Mouse (Mus musculus) ovary, postnatal 14 days (tissue): ENCODE data around the gene Pofut2.
A peak's percentile ranks its signal among the peaks of the same experiment; 100 is the strongest.

Experiments used
- DNase-seq: peaks from one replicate; pipeline ENCODE4 v3.0.0; 2022; ENCODE audit warnings: low spot score

Pofut2 gene

GRCm38 (mm10) chr10:77258704-77259621, at the start of gene Pofut2:
TSS of gene Pofut2 (plus strand) at chr10:77259218.
- peak; percentile 89 for DNase-seq

DNA sequence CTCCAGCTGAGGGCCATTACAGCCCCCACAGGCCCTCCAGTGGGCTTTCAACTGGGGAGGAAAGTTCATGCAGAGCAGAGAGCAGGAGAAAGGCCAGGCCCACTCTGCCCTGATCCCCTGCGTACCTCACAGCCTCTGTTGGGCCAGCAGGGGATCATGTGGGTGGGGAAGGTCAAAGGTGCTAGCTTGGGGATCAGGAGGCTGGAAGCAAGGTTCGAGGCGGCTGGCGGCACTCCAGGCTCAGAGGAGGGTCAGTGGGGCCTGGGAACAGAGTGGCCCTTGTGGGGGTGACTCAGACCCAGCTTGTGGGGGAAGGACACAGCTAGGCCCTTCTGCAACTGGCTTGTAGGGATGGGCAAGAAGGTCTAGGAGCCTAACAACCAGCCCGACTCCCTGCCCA, 49.8 kb upstream of the Pofut2 start:
- no peak for DNase-seq

- no peak for DNase-seq
Measured at GRCm38 (mm10) chr10:77210666-77211065, 48.4 kb upstream of the Pofut2 start.

DNA sequence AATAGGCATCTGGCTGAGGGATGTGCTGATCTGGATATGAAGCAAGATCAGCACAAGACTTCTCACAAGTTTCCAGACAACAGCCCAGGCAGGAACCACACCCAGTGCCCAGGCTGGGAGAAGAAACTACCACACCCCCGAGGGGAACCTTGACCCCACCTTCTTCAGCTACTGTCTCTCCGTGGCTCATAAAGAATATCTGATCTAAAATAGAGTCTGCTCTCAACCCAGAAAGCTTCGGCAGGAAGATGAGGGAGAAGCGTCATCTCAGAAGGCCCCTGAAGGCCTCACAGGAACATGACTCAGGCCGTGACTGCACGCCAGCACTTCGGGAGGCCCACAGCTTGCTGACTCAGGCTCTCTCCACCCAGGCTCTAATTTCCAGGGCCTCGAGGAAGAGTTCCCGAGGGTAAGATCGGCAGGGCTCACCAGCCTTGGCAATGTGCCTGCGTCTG, 47.9 kb upstream of the Pofut2 start:
- DNase-seq: peak; percentile 29

DNA sequence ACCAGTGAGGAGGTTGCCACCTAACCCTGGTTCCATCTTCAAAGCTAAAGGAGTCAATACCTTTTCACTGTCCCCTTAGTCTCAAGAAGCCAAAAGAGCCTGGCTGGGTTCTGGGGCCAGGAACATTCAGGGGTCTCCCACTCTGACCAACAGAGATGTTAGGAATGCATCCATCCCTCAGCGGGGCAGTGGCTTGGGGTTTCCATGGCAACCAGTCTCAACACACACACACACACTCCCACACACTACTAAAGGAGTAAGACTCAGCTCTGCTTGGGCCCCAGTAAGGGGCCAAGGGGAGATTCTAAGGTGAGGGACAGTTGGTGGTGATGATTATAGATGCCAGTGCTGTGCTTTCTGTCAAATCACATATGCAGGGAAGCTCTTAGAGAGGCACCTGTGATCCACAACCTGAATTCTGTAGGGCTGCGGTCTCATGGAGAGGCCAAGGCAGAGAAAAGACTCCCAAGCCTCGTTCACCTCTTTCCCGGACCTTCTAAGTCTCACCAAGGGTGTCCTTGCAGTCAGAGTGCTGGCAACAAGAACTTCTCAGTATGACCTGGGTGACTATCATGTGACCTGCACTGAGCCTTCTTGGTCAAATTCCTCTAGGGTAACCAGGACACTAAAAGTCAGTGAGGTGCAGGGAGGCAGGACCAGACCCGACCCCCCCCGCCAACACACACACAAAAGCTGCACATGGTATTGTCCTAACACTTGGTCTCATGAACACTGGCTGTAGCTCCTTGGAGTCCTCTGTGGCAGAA, 46.5 kb upstream of the Pofut2 start:
- DNase-seq: no peak

- no peak for DNase-seq
Measured at GRCm38 (mm10) chr10:77213483-77213882, 45.5 kb upstream of the Pofut2 start.

GRCm38 (mm10) chr10:77214586-77214985, 44.4 kb upstream of the Pofut2 start:
- DNase-seq: no peak

GRCm38 (mm10) chr10:77215641-77216040, 43.4 kb upstream of the Pofut2 start:
- no peak for DNase-seq

DNA sequence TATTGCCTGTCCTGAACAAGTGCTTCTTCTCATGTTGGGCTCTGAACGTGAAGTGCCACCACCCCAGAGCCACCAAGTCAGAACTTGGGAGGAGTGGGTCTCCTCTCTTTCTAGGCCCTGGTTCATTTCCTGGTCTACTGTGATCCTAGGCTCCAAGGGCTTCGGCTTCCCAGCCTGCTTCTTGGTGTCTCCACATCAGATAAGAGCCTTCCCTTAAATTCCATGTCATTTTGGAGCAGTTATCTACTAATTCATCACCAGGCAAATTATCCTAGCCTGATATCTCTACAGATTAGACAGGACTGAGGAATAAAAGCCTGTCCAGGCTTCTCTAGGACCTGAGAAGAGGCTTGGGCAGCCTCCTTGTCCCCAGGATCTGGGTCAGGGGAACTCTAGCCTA, 42.7 kb upstream of the Pofut2 start:
- no peak for DNase-seq

GRCm38 (mm10) chr10:77217155-77217731, 41.8 kb upstream of the Pofut2 start:
- no peak for DNase-seq

- no peak for DNase-seq
Measured at GRCm38 (mm10) chr10:77218059-77218458, 41.0 kb upstream of the Pofut2 start.

GRCm38 (mm10) chr10:77219411-77220025, 39.5 kb upstream of the Pofut2 start:
- DNase-seq: no peak

DNA sequence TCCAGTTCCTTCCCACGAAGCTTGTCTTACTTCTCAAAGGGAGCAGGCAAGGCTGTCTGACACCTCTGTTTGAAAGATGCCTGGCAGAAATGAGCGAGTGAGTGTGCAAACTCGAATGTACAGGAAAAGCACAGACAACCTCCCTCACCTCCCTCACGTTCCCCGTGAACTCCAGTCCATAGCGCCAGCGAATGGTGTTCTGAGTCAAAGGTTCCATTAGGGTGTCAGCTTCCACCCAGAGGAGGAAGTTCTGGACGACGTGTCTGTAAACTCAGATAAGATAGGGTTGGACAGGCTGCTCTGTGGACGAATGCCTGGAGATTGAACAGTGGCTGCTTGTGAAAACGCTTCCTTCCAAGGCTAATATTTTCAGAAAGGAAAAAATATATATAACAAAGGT, 37.9 kb upstream of the Pofut2 start:
- no peak for DNase-seq

DNA sequence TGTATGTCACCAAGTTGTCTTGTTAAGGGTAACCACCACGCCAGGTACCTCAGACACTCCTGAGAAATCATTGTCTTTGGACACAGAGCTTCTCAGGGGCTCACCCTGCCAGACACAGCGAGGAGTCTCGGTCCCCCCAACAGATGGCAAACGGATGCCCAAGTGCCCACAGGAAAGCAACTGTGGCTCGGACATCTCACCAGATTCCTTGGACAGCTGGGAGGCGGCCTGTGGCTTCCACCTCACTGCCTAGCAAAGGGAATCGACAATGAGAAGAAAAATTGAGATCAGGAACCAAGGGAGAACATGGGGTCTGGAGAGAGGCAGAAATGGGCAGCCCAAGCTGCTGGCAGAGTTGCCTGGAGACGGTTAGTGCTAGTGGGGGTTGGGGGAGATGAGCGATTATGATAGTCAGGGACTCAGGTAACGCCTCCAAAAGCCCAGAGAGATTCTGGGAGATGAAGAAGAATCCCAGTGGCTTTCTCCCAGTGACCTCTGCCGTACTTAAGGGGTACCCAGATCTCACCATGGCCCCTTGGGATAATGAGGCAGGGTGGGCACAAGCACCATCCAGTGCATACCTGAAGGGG, 36.0 kb upstream of the Pofut2 start:
- DNase-seq: no peak

GRCm38 (mm10) chr10:77224390-77224789, 34.6 kb upstream of the Pofut2 start:
- DNase-seq: no peak

GRCm38 (mm10) chr10:77225414-77225813, 33.6 kb upstream of the Pofut2 start:
- DNase-seq: no peak

- DNase-seq: no peak
Measured at GRCm38 (mm10) chr10:77225995-77226688, 32.9 kb upstream of the Pofut2 start.

DNA sequence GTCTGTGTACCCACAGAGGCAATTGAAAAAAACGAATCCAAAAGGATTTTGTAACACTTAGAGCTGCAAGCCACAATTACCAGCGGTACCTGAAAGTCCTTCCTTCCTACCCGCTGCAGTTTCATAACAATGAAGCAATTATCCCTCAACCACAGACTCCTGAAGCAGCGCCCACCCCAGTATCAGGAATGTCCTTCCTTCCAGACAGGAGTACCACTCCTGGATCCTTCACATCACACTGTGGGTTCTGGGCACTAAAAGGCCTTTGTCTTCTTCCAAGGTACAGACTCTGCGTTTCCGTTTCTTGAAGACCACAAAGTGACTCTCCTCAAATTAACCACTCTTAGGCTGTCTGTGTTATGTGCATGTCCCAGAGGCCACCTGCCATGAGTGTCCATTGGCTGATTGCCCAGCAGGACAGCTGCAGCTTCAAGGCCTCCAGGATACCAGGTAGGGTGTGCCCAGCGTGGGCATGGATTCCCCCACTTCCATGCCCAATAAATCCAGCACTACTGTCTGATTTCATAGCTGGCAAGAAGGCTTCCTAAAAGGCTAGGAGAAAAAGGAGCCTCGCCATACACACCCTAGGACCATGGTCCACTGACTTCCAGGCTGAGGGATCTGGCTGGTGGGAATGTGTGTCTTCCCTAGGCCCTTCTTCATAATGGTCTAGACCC, 32.2 kb upstream of the Pofut2 start:
- DNase-seq: no peak

- no peak for DNase-seq
Measured at GRCm38 (mm10) chr10:77227368-77227723, 31.7 kb upstream of the Pofut2 start.
